Mouse (Mus musculus) cerebellum, adult 2 months (tissue): ENCODE measurements around the gene Itpr1.

Experiments
- CTCF ChIP-seq: fragments of 200-500 bp; IDR thresholded peaks from 2 replicates; pipeline ENCODE4 v1.5.1; 2011; ENCODE audit warnings: low read depth, mild to moderate bottlenecking, control low read depth, low read length, moderate library complexity, borderline replicate concordance; ENCODE audit not compliant: insufficient read depth
- POLR2A ChIP-seq: fragments of 200-500 bp; IDR thresholded peaks from 2 replicates; pipeline ENCODE4 v1.6.1; 2011; ENCODE audit warnings: low read length, control low read depth, borderline replicate concordance; ENCODE audit not compliant: insufficient read depth

DNA sequence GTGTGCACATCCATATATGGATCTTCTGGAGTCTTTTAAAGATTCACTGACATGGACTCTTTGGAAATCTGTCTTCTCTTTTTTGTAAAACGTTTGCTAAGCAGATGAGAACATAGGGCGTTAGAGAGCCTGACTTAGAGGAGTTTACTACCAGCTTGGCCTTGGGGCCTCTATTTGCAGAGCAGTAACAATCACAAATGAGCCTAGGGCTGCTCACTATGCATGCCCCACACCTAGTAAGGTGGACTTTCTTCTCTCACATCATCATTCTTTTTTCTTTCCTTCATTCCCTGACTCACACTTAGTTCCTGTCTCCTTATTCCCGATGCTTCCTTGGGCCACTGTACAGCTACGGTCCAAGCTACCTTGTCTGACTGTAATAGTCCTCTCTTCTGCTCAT is 325.5 kb downstream of the Itpr1 start:
- TF ChIP-seq CTCF (no peak), POLR2A (no peak)
